21 mouse cellular contexts compared by ENCODE assay signal in the genomic region with DNA sequence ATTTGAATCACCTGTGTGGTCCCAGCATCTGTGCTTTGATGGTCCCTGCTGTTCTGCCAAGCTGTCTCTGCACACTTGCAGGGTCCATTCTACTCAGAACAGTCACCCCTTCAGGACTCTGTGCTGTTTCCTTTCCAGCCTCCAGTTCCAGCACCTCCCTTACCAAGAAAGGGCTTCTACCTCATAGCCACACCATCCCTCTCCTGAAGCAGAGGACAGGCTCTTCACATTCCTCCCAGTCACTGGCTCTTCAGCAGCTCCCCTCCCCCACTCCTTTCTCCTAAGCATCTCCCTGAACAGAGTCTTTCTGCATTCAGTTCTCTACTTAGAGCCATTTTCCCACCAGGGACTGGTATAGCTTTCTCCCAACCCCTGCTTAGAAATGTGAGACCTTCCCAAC.
DNase-seq lines count a peak whose midpoint lies in the region; ATAC-seq lines count a peak whose summit lies in the region.
"Had no signal": no experiment of that assay in that cellular context is flagged by ENCODE, and none has a peak within 500 bp of the region (broad histone marks: within the 10 kb centered on the region; RNA-seq: fewer than 3 reads in every experiment).

No protein-coding gene starts in this region.

- intact Hi-C loops in left cerebral cortex, postnatal 4 days (cut with DNase I) = no loop called here

- no peak overlapping the region for H3K9ac ChIP-seq in forebrain, embryonic 15.5 days (replicated peaks)
- no peak overlapping the region for H3K9ac ChIP-seq in neural tube, embryonic 13.5 days
- no peak overlapping the region for H3K9ac ChIP-seq in neural tube, embryonic 15.5 days (replicated peaks)
- H3K9ac ChIP-seq in embryonic facial prominence, embryonic 14.5 days (ENCODE audit: low read depth, low read length) = no peak overlapping the region
- H3K9ac ChIP-seq: forebrain, postnatal 0 days; heart, embryonic 12.5 days; hindbrain, embryonic 15.5 days; liver, embryonic 14.5 days; midbrain, embryonic 15.5 days had no signal

- peak overlapping the region; percentile 65 for H3K27ac ChIP-seq in forebrain, embryonic 10.5 days
- no peak overlapping the region for H3K27ac ChIP-seq in forebrain, embryonic 15.5 days (replicated peaks)
- no peak overlapping the region for H3K27ac ChIP-seq in neural tube, embryonic 13.5 days (replicated peaks)
- H3K27ac ChIP-seq in neural tube, embryonic 15.5 days (replicated peaks) = no peak overlapping the region
- H3K27ac ChIP-seq in embryonic facial prominence, embryonic 14.5 days (replicated peaks; ENCODE audit: low read depth, low read length) = no peak overlapping the region
- H3K27ac ChIP-seq: hindbrain, embryonic 15.5 days; kidney, postnatal 0 days; liver, embryonic 14.5 days; midbrain, embryonic 15.5 days had no signal

- no peaks in the 10 kb centered on the region for H3K27me3 ChIP-seq in forebrain, embryonic 10.5 days (ENCODE audit: poor library complexity, severe bottlenecking)
- H3K27me3 ChIP-seq in forebrain, embryonic 15.5 days = no peaks in the 10 kb centered on the region
- H3K27me3 ChIP-seq in neural tube, embryonic 13.5 days = no peaks in the 10 kb centered on the region
- H3K27me3 ChIP-seq in neural tube, embryonic 15.5 days (replicated peaks) = no peaks in the 10 kb centered on the region
- H3K27me3 ChIP-seq in embryonic facial prominence, embryonic 14.5 days (replicated peaks; ENCODE audit: control insufficient read depth, insufficient read depth, low read length) = no peaks in the 10 kb centered on the region
- H3K27me3 ChIP-seq: heart, embryonic 12.5 days; hindbrain, embryonic 15.5 days; midbrain, embryonic 15.5 days had no signal

- H3K36me3 ChIP-seq in forebrain, embryonic 10.5 days (replicated peaks) = no peaks in the 10 kb centered on the region
- no peaks in the 10 kb centered on the region for H3K36me3 ChIP-seq in forebrain, embryonic 15.5 days
- H3K36me3 ChIP-seq in neural tube, embryonic 13.5 days = no peaks in the 10 kb centered on the region
- no peaks in the 10 kb centered on the region for H3K36me3 ChIP-seq in neural tube, embryonic 15.5 days
- no peaks in the 10 kb centered on the region for H3K36me3 ChIP-seq in embryonic facial prominence, embryonic 14.5 days (ENCODE audit: control insufficient read depth, insufficient read depth, low read length)
- H3K36me3 ChIP-seq: heart, embryonic 12.5 days; hindbrain, embryonic 15.5 days; midbrain, embryonic 15.5 days had no signal

- DNase-seq in forebrain, embryonic 10.5 days (ENCODE audit: extremely low spot score, low spot score) = no peak
- DNase-seq in left cerebral cortex, postnatal 4 days = peak; percentile 21
- no peak for DNase-seq in left cerebral cortex, adult 9 months (ENCODE audit: low spot score in 2 of 2)
- no peak for DNase-seq in embryonic facial prominence, embryonic 14.5 days (ENCODE audit: low spot score)
- no peak for DNase-seq in urinary bladder, adult 2 months (ENCODE audit: low spot score)
- DNase-seq: adrenal gland, postnatal 36 days; cerebellum, adult 8-10 months; forebrain, postnatal 0 days; gastrocnemius, postnatal 36 days; kidney, adult 18-20 months; right cerebral cortex, postnatal 4 days; thymus, postnatal 14 days had no signal

- peaks cover 31% of the 10 kb centered on the region for H3K4me1 ChIP-seq in forebrain, embryonic 10.5 days
- H3K4me1 ChIP-seq in forebrain, embryonic 15.5 days = 0 out of 2 replicates have a peak, but pooled peaks cover 4% of the 10 kb centered on the region
- H3K4me1 ChIP-seq in neural tube, embryonic 13.5 days (replicated peaks) = peaks cover 15% of the 10 kb centered on the region
- peaks cover 9% of the 10 kb centered on the region; the same call in 1 of the 2 replicates for H3K4me1 ChIP-seq in neural tube, embryonic 15.5 days
- peaks cover 7% of the 10 kb centered on the region; the same call in 1 of the 2 replicates for H3K4me1 ChIP-seq in embryonic facial prominence, embryonic 14.5 days (ENCODE audit: control insufficient read depth, insufficient read depth, low read length)

- ATAC-seq in forebrain, embryonic 15.5 days (replicated peaks) = no peak
- ATAC-seq in neural tube, embryonic 13.5 days (ENCODE audit: low read depth) = peak; percentile 47; the same call in 1 of the 2 replicates
- no peak; the same call in 1 of the 2 replicates for ATAC-seq in neural tube, embryonic 15.5 days (ENCODE audit: low FRiP score)
- 0 out of 2 replicates have a peak, but pooled peaks have one; percentile 30 for ATAC-seq in embryonic facial prominence, embryonic 14.5 days (ENCODE audit: low read depth)
- ATAC-seq: forebrain, postnatal 0 days; midbrain, embryonic 15.5 days had no signal

- no peak overlapping the region for H3K4me2 ChIP-seq in forebrain, embryonic 15.5 days (replicated peaks)
- no peak overlapping the region for H3K4me2 ChIP-seq in neural tube, embryonic 13.5 days
- H3K4me2 ChIP-seq in neural tube, embryonic 15.5 days = no peak overlapping the region
- no peak overlapping the region for H3K4me2 ChIP-seq in embryonic facial prominence, embryonic 14.5 days (ENCODE audit: low read depth, low read length)
- H3K4me2 ChIP-seq: heart, embryonic 12.5 days; hindbrain, embryonic 15.5 days; midbrain, embryonic 15.5 days had no signal

- no peaks in the 10 kb centered on the region for H3K9me3 ChIP-seq in forebrain, embryonic 10.5 days
- no peaks in the 10 kb centered on the region for H3K9me3 ChIP-seq in forebrain, embryonic 15.5 days
- no peaks in the 10 kb centered on the region for H3K9me3 ChIP-seq in neural tube, embryonic 13.5 days
- H3K9me3 ChIP-seq in neural tube, embryonic 15.5 days (replicated peaks) = no peaks in the 10 kb centered on the region
- no peaks in the 10 kb centered on the region for H3K9me3 ChIP-seq in embryonic facial prominence, embryonic 14.5 days (ENCODE audit: control insufficient read depth, low read length)
- H3K9me3 ChIP-seq: heart, embryonic 12.5 days; hindbrain, embryonic 15.5 days; midbrain, embryonic 15.5 days had no signal

- no peak overlapping the region for H3K4me3 ChIP-seq in forebrain, embryonic 10.5 days
- no peak overlapping the region for H3K4me3 ChIP-seq in forebrain, embryonic 15.5 days
- H3K4me3 ChIP-seq in neural tube, embryonic 13.5 days = no peak overlapping the region
- no peak overlapping the region for H3K4me3 ChIP-seq in neural tube, embryonic 15.5 days (replicated peaks)
- no peak overlapping the region for H3K4me3 ChIP-seq in embryonic facial prominence, embryonic 14.5 days (ENCODE audit: low read depth, low read length)
- H3K4me3 ChIP-seq: erythroblast, embryonic 14.5 days; heart, embryonic 12.5 days; hindbrain, embryonic 15.5 days; midbrain, embryonic 15.5 days had no signal

Comparison
In these comparisons a context has a peak if more than half of its experiments do, and no peak if none do; other contexts are left out.
1. ATAC-seq: peak in neural tube, embryonic 13.5 days (single experiment) and embryonic facial prominence, embryonic 14.5 days (single experiment); none in forebrain, embryonic 15.5 days (single experiment) and neural tube, embryonic 15.5 days (single experiment).